Mouse (Mus musculus) midbrain, embryonic 11.5 days (tissue): ENCODE measurements around the gene Cnksr1. TPM values are rescaled to one million over a fixed set of nuclear protein-coding genes. Genes with fewer than 3 reads are reported as not detected.
"Not testable (repeated sequence)": the region's sequence is repeated elsewhere in the genome, so short reads cannot be mapped to it uniquely, and the experiment has no call there.

ENCODE experiments used
- ATAC-seq: fragments of 200-750 bp; cut with Nextera tagmentation; 2 replicates; pipeline ENCODE4 v1.8.0; 2017; ENCODE audit warnings: moderate TSS enrichment, moderate library complexity; ENCODE audit not compliant: low FRiP score
- DNase-seq: peaks from one replicate; pipeline ENCODE4 v3.0.0; 2015; ENCODE audit warnings: low spot score; ENCODE audit errors: missing footprints
- H3K27ac ChIP-seq: fragments of 300-500 bp; sonication (generic); 2 replicates; pipeline ENCODE4 v1.5.1; 2014; ENCODE audit warnings: low read depth, low read length
- H3K27me3 ChIP-seq: fragments of 300-500 bp; sonication (generic); 2 replicates; pipeline ENCODE4 v1.6.1; 2014; ENCODE audit warnings: mild to moderate bottlenecking, low read length, moderate library complexity, mixed read lengths; ENCODE audit not compliant: control insufficient read depth, insufficient read depth
- H3K36me3 ChIP-seq: fragments of 300-500 bp; sonication (generic); 2 replicates; pipeline ENCODE4 v1.6.1; 2014; ENCODE audit warnings: mild to moderate bottlenecking, low read length, moderate library complexity, mixed read lengths; ENCODE audit not compliant: control insufficient read depth, insufficient read depth
- H3K4me1 ChIP-seq: fragments of 300-500 bp; sonication (generic); 2 replicates; pipeline ENCODE4 v1.6.1; 2014; ENCODE audit warnings: low read length; ENCODE audit not compliant: control insufficient read depth, insufficient read depth
- H3K4me2 ChIP-seq: fragments of 300-500 bp; sonication (generic); 2 replicates; pipeline ENCODE4 v1.6.1; 2014; ENCODE audit warnings: mild to moderate bottlenecking, moderate library complexity
- H3K4me3 ChIP-seq: fragments of 300-500 bp; sonication (generic); 2 replicates; pipeline ENCODE4 v1.5.1; 2014; ENCODE audit warnings: low read depth, low read length
- H3K9ac ChIP-seq: fragments of 300-500 bp; sonication (generic); 2 replicates; pipeline ENCODE4 v1.6.1; 2014; ENCODE audit warnings: low read length
- H3K9me3 ChIP-seq: fragments of 300-500 bp; sonication (generic); 2 replicates; pipeline ENCODE4 v1.6.1; 2016; ENCODE audit warnings: low read length; ENCODE audit not compliant: control insufficient read depth
- WGBS: fragments of 180-500 bp; shearing (Covaris S2); extraction: QIAGEN DNeasy Blood & Tissue Kit; methylation state at CpG from one replicate; pipeline ENCODE4 v1.1.7; 2014; 5-methylcytosine and 5-hydroxymethylcytosine counted together
- polyA plus RNA-seq: library from polyadenylated mRNA; unstranded; fragments of >200 nt; fragmentation: Nextera tagmentation; extraction: Ambion mirVana; gene quantifications from 2 replicates; pipeline ENCODE4 v1.2.1, GENCODE M21; 2014

Cnksr1 gene
- polyA plus RNA-seq, 1 experiment from 2014 or later: 0.05 TPM

DNA sequence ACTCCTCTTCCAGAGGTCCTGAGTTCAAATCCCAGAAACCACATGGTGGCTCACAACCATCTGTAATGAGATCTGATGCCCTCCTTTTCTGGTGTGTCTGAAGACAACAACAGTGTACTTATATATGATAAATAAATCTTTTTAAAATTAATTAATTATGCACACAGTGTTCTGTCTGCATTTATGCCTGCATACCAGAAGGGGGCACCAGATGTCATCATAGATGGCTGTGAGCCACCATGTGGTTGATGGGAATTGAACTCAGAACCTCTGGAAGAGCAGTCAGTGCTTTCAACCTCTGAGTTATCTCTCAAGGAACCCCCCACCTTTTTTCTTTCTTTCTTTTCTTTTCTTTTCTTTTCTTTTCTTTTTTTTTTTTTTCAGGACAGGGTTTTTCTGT lies 31.4 kb upstream of the Cnksr1 start:
- H3K27me3 ChIP-seq, ATAC-seq, H3K9me3 ChIP-seq, H3K4me1 ChIP-seq, H3K36me3 ChIP-seq, H3K4me3 ChIP-seq, H3K27ac ChIP-seq, H3K9ac ChIP-seq, H3K4me2 ChIP-seq: not testable (repeated sequence)
- peak; percentile 26 for DNase-seq

- DNase-seq: peak; percentile 49
- no peak for ATAC-seq
- Histone ChIP-seq H3K9ac (no peak overlapping the region), H3K4me1 (no peaks in the 10 kb centered on the region), H3K9me3 (no peaks in the 10 kb centered on the region), H3K4me2 (no peak overlapping the region), H3K4me3 (no peak overlapping the region), H3K27ac (no peak overlapping the region), H3K36me3 (no peaks in the 10 kb centered on the region), H3K27me3 (no peaks in the 10 kb centered on the region)
- WGBS: 88% methylated on average over 19 of the region's 19 CpGs
Measured at GRCm38 (mm10) chr4:134268102-134268655, 30.0 kb upstream of the Cnksr1 start.

DNA sequence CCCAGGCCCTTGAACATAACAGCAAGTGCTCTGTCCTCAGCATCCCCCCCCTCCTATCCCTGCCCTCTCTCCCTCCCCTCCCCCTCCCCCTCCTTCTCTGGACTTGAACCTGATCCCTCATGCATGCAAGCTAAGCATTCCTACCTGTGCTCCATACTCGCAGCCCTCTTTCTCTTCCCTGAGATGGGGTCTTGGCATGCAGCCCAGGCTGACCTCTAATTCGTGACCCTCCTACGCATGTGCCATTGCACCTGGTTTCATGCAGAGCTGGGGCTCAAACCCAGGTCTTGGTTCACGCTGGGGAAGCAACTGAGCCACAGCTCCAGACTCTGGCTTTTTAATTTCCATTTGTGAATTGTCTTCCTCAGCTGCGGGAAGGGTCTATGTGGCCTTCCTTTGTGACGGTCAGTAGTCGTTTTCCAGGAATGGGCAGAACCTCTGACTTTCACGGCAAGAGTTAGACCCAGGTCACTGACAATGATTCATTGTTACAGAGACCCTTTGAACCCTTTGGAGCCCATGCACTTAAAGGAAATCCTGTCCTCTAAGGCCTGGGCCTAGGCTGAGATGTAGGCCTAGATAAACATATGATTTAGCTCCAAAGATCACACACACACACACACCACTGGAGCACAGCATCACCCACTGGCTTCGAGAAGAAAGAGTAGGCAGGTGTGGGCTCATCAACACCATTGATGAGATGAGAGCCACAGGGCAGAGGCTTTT lies 27.8 kb upstream of the Cnksr1 start:
- no peak for ATAC-seq
- H3K36me3 ChIP-seq: no peaks in the 10 kb centered on the region
- H3K27me3 ChIP-seq: no peaks in the 10 kb centered on the region
- H3K9me3 ChIP-seq: no peaks in the 10 kb centered on the region
- H3K27ac ChIP-seq: no peak overlapping the region
- no peak overlapping the region for H3K9ac ChIP-seq
- H3K4me2 ChIP-seq: no peak overlapping the region
- no peaks in the 10 kb centered on the region for H3K4me1 ChIP-seq
- no peak overlapping the region for H3K4me3 ChIP-seq
- 74% methylated on average over 9 of the region's 9 CpGs for WGBS
- peak; percentile 44 for DNase-seq

GRCm38 (mm10) chr4:134263191-134263590 lies 25.0 kb upstream of the Cnksr1 start:
- no peak overlapping the region for H3K9ac ChIP-seq
- no peaks in the 10 kb centered on the region for H3K36me3 ChIP-seq
- H3K4me3 ChIP-seq: no peak overlapping the region
- no peak overlapping the region for H3K27ac ChIP-seq
- no peak overlapping the region for H3K4me2 ChIP-seq
- no peaks in the 10 kb centered on the region for H3K27me3 ChIP-seq
- H3K9me3 ChIP-seq: no peaks in the 10 kb centered on the region
- 38% methylated on average over 6 of the region's 6 CpGs for WGBS
- DNase-seq (peak; percentile 91), ATAC-seq (no peak)
- H3K4me1 ChIP-seq: no peaks in the 10 kb centered on the region

DNA sequence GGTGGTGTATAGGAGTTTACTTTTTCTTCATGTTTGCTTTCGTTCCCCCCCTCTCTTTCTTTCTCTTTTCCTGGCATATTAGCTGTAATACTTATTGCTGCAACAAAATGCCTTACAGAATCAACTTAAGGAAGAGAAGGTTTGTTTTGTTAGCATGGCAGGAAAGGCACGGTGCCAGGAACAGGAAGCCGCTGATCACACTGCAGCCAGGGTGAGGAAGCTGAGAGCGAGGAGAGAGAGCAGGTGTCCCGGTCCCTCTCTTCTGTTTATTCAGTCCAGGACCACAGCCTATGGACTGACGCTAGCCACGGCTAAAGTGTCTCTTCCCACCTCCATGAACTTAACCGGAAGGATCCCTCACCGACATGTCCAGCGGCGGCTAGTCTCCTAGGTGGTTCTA lies 20.2 kb upstream of the Cnksr1 start:
- 60% methylated on average over 11 of the region's 11 CpGs for WGBS
- H3K4me1 ChIP-seq: peaks cover 38% of the 10 kb centered on the region

DNA sequence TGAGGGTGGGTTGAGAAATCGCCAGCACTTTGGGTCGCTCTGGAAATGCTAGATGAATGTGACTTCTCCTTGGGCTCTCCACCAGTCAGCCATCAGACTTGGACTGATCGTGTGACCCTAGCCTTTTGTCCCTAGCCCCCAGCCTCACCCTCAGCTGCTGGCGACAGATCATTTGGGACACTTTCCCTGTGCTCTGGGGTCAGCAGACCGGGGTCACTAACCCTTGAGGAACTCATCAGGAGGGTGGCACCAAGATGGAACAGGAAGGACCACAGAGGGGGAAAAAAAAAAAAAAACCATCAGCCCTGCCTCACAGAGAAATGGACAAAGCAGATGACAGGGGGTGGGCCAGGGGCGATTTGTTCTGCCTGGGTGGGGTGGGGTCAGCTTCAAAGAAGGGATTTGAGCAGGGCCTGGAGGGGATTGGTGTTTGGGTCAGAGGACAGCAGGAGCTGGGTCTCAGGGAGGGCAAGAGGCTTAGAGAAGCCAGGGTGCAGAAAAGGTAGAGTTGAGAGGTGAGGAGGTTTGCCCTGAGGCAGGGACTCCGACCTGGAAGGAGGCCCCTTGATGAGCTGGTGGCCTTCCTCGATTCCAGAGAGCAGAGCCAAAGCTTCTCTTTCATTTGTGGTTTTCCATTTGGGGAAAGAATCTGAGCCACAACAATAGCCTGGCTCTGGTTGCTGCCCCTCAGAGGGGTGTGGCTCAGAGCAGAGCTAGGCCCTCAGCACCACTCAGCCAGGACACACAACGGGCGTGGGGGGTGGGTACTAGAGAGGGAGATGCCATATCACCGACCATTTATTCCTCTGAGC lies 19.2 kb upstream of the Cnksr1 start:
- Histone ChIP-seq H3K9me3 (no peaks in the 10 kb centered on the region), H3K4me2 (no peak overlapping the region), H3K9ac (0 out of 2 replicates have a peak overlapping the region, but pooled peaks have one; percentile 2), H3K4me1 (peaks cover 38% of the 10 kb centered on the region), H3K36me3 (no peaks in the 10 kb centered on the region), H3K27me3 (peaks cover 17% of the 10 kb centered on the region), H3K4me3 (no peak overlapping the region), H3K27ac (no peak overlapping the region)
- 0 out of 2 replicates have a peak, but pooled peaks have one; percentile 28 for ATAC-seq
- DNase-seq: peak; percentile 92
- 4% methylated on average over 11 of the region's 11 CpGs for WGBS

More for the DNA sequence above, 20.2 kb upstream of the Cnksr1 start:
- Histone ChIP-seq H3K9me3 (no peaks in the 10 kb centered on the region), H3K27me3 (peaks cover 8% of the 10 kb centered on the region), H3K4me3 (no peak overlapping the region), H3K36me3 (no peaks in the 10 kb centered on the region), H3K9ac (no peak overlapping the region), H3K4me2 (no peak overlapping the region), H3K27ac (no peak overlapping the region)
- DNase-seq (no peak), ATAC-seq (no peak)

DNA sequence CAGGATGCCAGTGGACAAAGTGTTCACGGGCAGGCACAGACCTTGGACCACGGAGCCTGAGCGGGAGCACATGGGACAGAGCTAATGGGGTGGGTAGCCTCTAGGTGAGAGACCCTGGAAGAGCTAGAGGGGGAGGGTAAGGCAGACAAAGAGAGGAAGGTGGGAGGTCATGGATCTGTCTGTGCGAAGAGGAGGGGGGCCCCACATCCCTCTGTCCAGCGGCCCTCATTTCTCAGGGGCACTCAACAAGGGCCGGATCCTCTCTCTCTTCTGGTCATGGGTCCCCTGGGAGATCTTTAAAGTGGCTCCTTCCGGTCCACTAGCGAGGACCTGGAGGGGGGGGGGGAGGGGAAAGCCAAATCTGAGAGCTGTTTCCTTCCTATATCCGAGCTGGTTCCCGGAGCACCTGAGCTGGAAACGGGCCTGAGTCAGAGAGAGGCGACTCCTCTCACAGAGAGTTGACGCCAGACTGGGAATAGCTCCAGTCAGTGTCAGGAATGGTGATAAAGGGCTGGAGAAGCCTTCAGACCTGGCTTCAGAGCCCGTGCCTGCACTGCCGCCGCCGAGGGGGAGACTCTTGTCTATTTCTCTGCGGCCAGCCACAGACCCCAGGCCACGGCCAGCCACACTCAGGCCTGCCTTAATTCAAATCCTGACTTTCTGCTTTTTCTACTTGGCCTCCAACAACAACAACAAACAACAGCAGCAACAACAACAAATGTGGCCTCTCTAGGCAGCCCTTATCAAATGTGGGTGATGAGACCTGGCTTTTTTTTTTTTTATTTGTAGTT lies 18.4 kb upstream of the Cnksr1 start:
- H3K36me3 ChIP-seq: no peaks in the 10 kb centered on the region
- H3K27ac ChIP-seq: no peak overlapping the region
- WGBS: 3% methylated on average over 19 of the region's 19 CpGs
- DNase-seq (peak; percentile 92), ATAC-seq (0 out of 2 replicates have a peak, but pooled peaks have one; percentile 18)
- H3K9ac ChIP-seq: peak overlapping the region; percentile 44; the same call in 1 of the 2 replicates
- H3K27me3 ChIP-seq: peaks cover 25% of the 10 kb centered on the region
- no peaks in the 10 kb centered on the region for H3K9me3 ChIP-seq
- H3K4me2 ChIP-seq: peak overlapping the region; percentile 17
- no peak overlapping the region for H3K4me3 ChIP-seq
- H3K4me1 ChIP-seq: peaks cover 43% of the 10 kb centered on the region

GRCm38 (mm10) chr4:134255854-134256253 lies 17.7 kb upstream of the Cnksr1 start:
- H3K9me3 ChIP-seq: no peaks in the 10 kb centered on the region
- H3K36me3 ChIP-seq: no peaks in the 10 kb centered on the region
- no peak for ATAC-seq
- peaks cover 50% of the 10 kb centered on the region for H3K4me1 ChIP-seq
- H3K4me2 ChIP-seq: peak overlapping the region; percentile 17; the same call in 1 of the 2 replicates
- no peak overlapping the region for H3K27ac ChIP-seq
- H3K9ac ChIP-seq: no peak overlapping the region
- DNase-seq: peak; percentile 89
- no peak overlapping the region for H3K4me3 ChIP-seq
- H3K27me3 ChIP-seq: peaks cover 33% of the 10 kb centered on the region
- WGBS: 12% methylated on average over 4 of the region's 4 CpGs
